Mouse (Mus musculus): Measurements from ENCODE around the gene Rptor.

Rptor gene

GRCm38 (mm10) chr11:119687316-119687715 lies 84.6 kb downstream of the Rptor start:
- no peak for DNase-seq (ENCODE audit: low spot score in 2 of 2)

GRCm38 (mm10) chr11:119687966-119688365 lies 85.3 kb downstream of the Rptor start:
- no peak for DNase-seq (ENCODE audit: low spot score in 2 of 2)

- no peak for DNase-seq (ENCODE audit: low spot score in 2 of 2)
Measured at GRCm38 (mm10) chr11:119689936-119690335, 87.2 kb downstream of the Rptor start.

- DNase-seq (ENCODE audit: low spot score in 2 of 2) = no peak
Measured at GRCm38 (mm10) chr11:119692196-119692910, 89.6 kb downstream of the Rptor start.

- DNase-seq (ENCODE audit: low spot score in 2 of 2) = no peak
Measured at GRCm38 (mm10) chr11:119692911-119693261, 90.2 kb downstream of the Rptor start.

- no peak for DNase-seq (ENCODE audit: low spot score in 2 of 2)
Measured at GRCm38 (mm10) chr11:119694146-119694860, 91.6 kb downstream of the Rptor start.

GRCm38 (mm10) chr11:119696401-119696800 lies 93.7 kb downstream of the Rptor start:
- no peak for DNase-seq (ENCODE audit: low spot score in 2 of 2)

GRCm38 (mm10) chr11:119705381-119706066 lies 102.8 kb downstream of the Rptor start:
- no peak for DNase-seq (ENCODE audit: low spot score in 2 of 2)

- no peak for DNase-seq (ENCODE audit: low spot score in 2 of 2)
Measured at GRCm38 (mm10) chr11:119707259-119707658, 104.6 kb downstream of the Rptor start.

GRCm38 (mm10) chr11:119709239-119709638 lies 106.5 kb downstream of the Rptor start:
- DNase-seq (ENCODE audit: low spot score in 2 of 2) = peak in 1 of 2 experiments; percentile 21

GRCm38 (mm10) chr11:119710338-119710737 lies 107.6 kb downstream of the Rptor start:
- no peak for DNase-seq (ENCODE audit: low spot score in 2 of 2)

- no peak for DNase-seq (ENCODE audit: low spot score in 2 of 2)
Measured at GRCm38 (mm10) chr11:119710822-119711221, 108.1 kb downstream of the Rptor start.

GRCm38 (mm10) chr11:119715437-119715836 lies 112.7 kb downstream of the Rptor start:
- no peak for DNase-seq (ENCODE audit: low spot score in 2 of 2)

- no peak for DNase-seq (ENCODE audit: low spot score in 2 of 2)
Measured at GRCm38 (mm10) chr11:119715841-119716596, 113.3 kb downstream of the Rptor start.

GRCm38 (mm10) chr11:119718115-119718514 lies 115.4 kb downstream of the Rptor start:
- DNase-seq (ENCODE audit: low spot score in 2 of 2) = no peak

- DNase-seq (ENCODE audit: low spot score in 2 of 2) = peak in 1 of 2 experiments; percentile 17
Measured at GRCm38 (mm10) chr11:119720101-119721048, 117.7 kb downstream of the Rptor start.

- no peak for DNase-seq (ENCODE audit: low spot score in 2 of 2)
Measured at GRCm38 (mm10) chr11:119724709-119725108, 122.0 kb downstream of the Rptor start.

- no peak for DNase-seq (ENCODE audit: low spot score in 2 of 2)
Measured at GRCm38 (mm10) chr11:119731382-119731781, 128.7 kb downstream of the Rptor start.

GRCm38 (mm10) chr11:119732362-119732761 lies 129.7 kb downstream of the Rptor start:
- DNase-seq (ENCODE audit: low spot score in 2 of 2) = no peak

- no peak for DNase-seq (ENCODE audit: low spot score in 2 of 2)
Measured at GRCm38 (mm10) chr11:119732961-119733656, 130.4 kb downstream of the Rptor start.
